ENCODE assay signal across 16 mouse cellular contexts in the genomic region with DNA sequence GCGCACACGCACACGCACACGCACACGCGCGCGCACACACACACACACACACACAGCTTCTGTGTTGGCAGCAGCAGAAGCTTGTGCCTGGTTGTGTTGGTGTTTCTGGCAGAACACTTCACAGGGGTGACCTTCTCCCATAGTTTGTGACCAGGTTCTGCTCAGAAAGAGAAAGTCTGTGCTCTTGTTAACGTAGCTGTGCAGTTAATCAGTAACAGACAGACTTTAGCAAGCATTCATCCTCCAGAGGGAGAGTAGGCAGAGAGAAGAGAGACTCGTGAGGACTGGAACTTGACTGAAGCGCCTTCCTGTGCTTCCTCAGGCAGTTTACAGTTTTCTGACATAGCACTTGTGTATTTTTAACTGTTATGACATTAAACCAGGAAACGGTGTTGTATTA. TPM values are rescaled to one million over a fixed set of nuclear protein-coding genes. Genes with fewer than 3 reads are reported as not detected.
A peak's percentile ranks its signal among the peaks of the same experiment; 100 is the strongest.
DNase-seq lines count a peak whose midpoint lies in the region; ATAC-seq and TF ChIP-seq lines count a peak whose summit lies in the region.
"Had no signal": no experiment of that assay in that cellular context is flagged by ENCODE, and none has a peak within 500 bp of the region (broad histone marks: within the 10 kb centered on the region; RNA-seq: fewer than 3 reads in every experiment).

No protein-coding gene starts in this region.

- no peak overlapping the region for H3K4me3 ChIP-seq in lung, embryonic 16.5 days (ENCODE audit: low read length)
- H3K4me3 ChIP-seq in intestine, embryonic 15.5 days (replicated peaks) = no peak overlapping the region
- H3K4me3 ChIP-seq in stomach, postnatal 0 days (ENCODE audit: low read depth, low read length) = no peak overlapping the region
- no peak overlapping the region for H3K4me3 ChIP-seq in cerebellum, adult 2 months (replicated peaks; ENCODE audit: insufficient read depth, low read depth, low read length)
- H3K4me3 ChIP-seq in neural tube, embryonic 15.5 days (replicated peaks) = no peak overlapping the region
- H3K4me3 ChIP-seq: embryonic facial prominence, embryonic 15.5 days; hindbrain, embryonic 15.5 days had no signal

- H3K9ac ChIP-seq in lung, embryonic 16.5 days (ENCODE audit: low read length) = no peak overlapping the region
- no peak overlapping the region for H3K9ac ChIP-seq in intestine, embryonic 15.5 days
- H3K9ac ChIP-seq in stomach, postnatal 0 days (ENCODE audit: low read length) = no peak overlapping the region
- no peak overlapping the region for H3K9ac ChIP-seq in neural tube, embryonic 15.5 days (replicated peaks)
- H3K9ac ChIP-seq: embryonic facial prominence, embryonic 15.5 days; forebrain, postnatal 0 days; hindbrain, embryonic 15.5 days had no signal

- H3K27me3 ChIP-seq in lung, embryonic 16.5 days (ENCODE audit: control insufficient read depth, insufficient read depth, low read depth, low read length) = no peaks in the 10 kb centered on the region
- H3K27me3 ChIP-seq in intestine, embryonic 15.5 days (replicated peaks) = no peaks in the 10 kb centered on the region
- H3K27me3 ChIP-seq in stomach, postnatal 0 days (ENCODE audit: control insufficient read depth, insufficient read depth, low read length) = no peaks in the 10 kb centered on the region
- H3K27me3 ChIP-seq in cerebellum, adult 2 months (ENCODE audit: control insufficient read depth, insufficient read depth, low read length) = no peaks in the 10 kb centered on the region
- H3K27me3 ChIP-seq in neural tube, embryonic 15.5 days (replicated peaks) = no peaks in the 10 kb centered on the region
- H3K27me3 ChIP-seq: embryonic facial prominence, embryonic 15.5 days; hindbrain, embryonic 15.5 days had no signal

- no peak for TF ChIP-seq POLR2A in cerebellum, adult 2 months (IDR thresholded peaks at IDR 0.05; ENCODE audit: borderline replicate concordance, insufficient read depth, low read length)

- TF ChIP-seq EP300 in stomach, postnatal 0 days (optimal IDR thresholded peaks at IDR 0.05) = no peak

- no peak overlapping the region for H3K4me2 ChIP-seq in lung, embryonic 16.5 days (ENCODE audit: low read depth, low read length)
- no peak overlapping the region for H3K4me2 ChIP-seq in intestine, embryonic 15.5 days (replicated peaks)
- H3K4me2 ChIP-seq in stomach, postnatal 0 days (replicated peaks; ENCODE audit: low read depth) = no peak overlapping the region
- no peak overlapping the region for H3K4me2 ChIP-seq in neural tube, embryonic 15.5 days
- H3K4me2 ChIP-seq: embryonic facial prominence, embryonic 15.5 days; hindbrain, embryonic 15.5 days had no signal

- H3K27ac ChIP-seq in lung, embryonic 16.5 days (ENCODE audit: low read length) = no peak overlapping the region
- H3K27ac ChIP-seq in intestine, embryonic 15.5 days = no peak overlapping the region
- no peak overlapping the region for H3K27ac ChIP-seq in stomach, postnatal 0 days (replicated peaks)
- H3K27ac ChIP-seq in cerebellum, adult 2 months (ENCODE audit: insufficient read depth, low read length) = no peak overlapping the region; the same call in 1 of the 2 replicates
- H3K27ac ChIP-seq in neural tube, embryonic 15.5 days (replicated peaks) = no peak overlapping the region
- H3K27ac ChIP-seq: embryonic facial prominence, embryonic 15.5 days; hindbrain, embryonic 15.5 days had no signal

- ATAC-seq in lung, embryonic 16.5 days (ENCODE audit: low read depth) = peak; percentile 52; the same call in 1 of the 2 replicates
- ATAC-seq in intestine, embryonic 15.5 days = peak; percentile 85
- peak; percentile 74; the same call in 1 of the 2 replicates for ATAC-seq in stomach, postnatal 0 days (ENCODE audit: low FRiP score, low TSS enrichment)
- ATAC-seq in neural tube, embryonic 15.5 days (ENCODE audit: low FRiP score) = no peak
- ATAC-seq: CD4-positive, CD25-positive, alpha-beta regulatory T cell, adult 4 months; forebrain, postnatal 0 days had no signal

- 64% methylated on average over 12 of the region's 12 CpGs for WGBS in lung, embryonic 16.5 days
- 59% methylated on average over 12 of the region's 12 CpGs for WGBS in intestine, embryonic 15.5 days
- 76% methylated on average over 12 of the region's 12 CpGs for WGBS in stomach, postnatal 0 days
- WGBS in cerebellum, adult 2 months = 87% methylated on average over 12 of the region's 12 CpGs
- WGBS in neural tube, embryonic 15.5 days = 74% methylated on average over 12 of the region's 12 CpGs

- 0 out of 2 replicates have a peak, but pooled peaks cover 3% of the 10 kb centered on the region for H3K4me1 ChIP-seq in lung, embryonic 16.5 days (replicated peaks; ENCODE audit: control insufficient read depth, insufficient read depth, low read length)
- H3K4me1 ChIP-seq in intestine, embryonic 15.5 days (replicated peaks) = peaks cover 2% of the 10 kb centered on the region; the same call in 1 of the 2 replicates
- H3K4me1 ChIP-seq in stomach, postnatal 0 days (replicated peaks; ENCODE audit: control insufficient read depth, insufficient read depth) = no peaks in the 10 kb centered on the region
- no peaks in the 10 kb centered on the region for H3K4me1 ChIP-seq in cerebellum, adult 2 months (ENCODE audit: control insufficient read depth, insufficient read depth, low read length)
- H3K4me1 ChIP-seq in neural tube, embryonic 15.5 days = 0 out of 2 replicates have a peak, but pooled peaks cover 4% of the 10 kb centered on the region

- no peak for DNase-seq in lung, adult 18-20 months
- DNase-seq in kidney, postnatal 14 days = peak; percentile 72
- DNase-seq in stomach, postnatal 0 days (ENCODE audit: low spot score) = no peak
- no peak for DNase-seq in heart, adult 9 months (ENCODE audit: low spot score in 2 of 2)
- DNase-seq in cerebellum, adult 2 months = no peak
- DNase-seq: adrenal gland, postnatal 10 days; forebrain, postnatal 0 days; heart, postnatal 10 days; right cerebral cortex, postnatal 4 days; thymus, postnatal 36 days had no signal

- TF ChIP-seq CTCF in stomach, postnatal 0 days (IDR thresholded peaks at IDR 0.05; ENCODE audit: low read depth) = no peak
- no peak for TF ChIP-seq CTCF in cerebellum, adult 2 months (IDR thresholded peaks at IDR 0.05; ENCODE audit: borderline replicate concordance, insufficient read depth, low read depth, low read length)

- H3K36me3 ChIP-seq in lung, embryonic 16.5 days (ENCODE audit: control insufficient read depth, insufficient read depth, low read length) = no peaks in the 10 kb centered on the region
- no peaks in the 10 kb centered on the region for H3K36me3 ChIP-seq in intestine, embryonic 15.5 days
- no peaks in the 10 kb centered on the region for H3K36me3 ChIP-seq in stomach, postnatal 0 days (ENCODE audit: control insufficient read depth, insufficient read depth, low read length)
- no peaks in the 10 kb centered on the region for H3K36me3 ChIP-seq in neural tube, embryonic 15.5 days
- H3K36me3 ChIP-seq: embryonic facial prominence, embryonic 15.5 days; hindbrain, embryonic 15.5 days had no signal

- H3K9me3 ChIP-seq in lung, embryonic 16.5 days (ENCODE audit: control insufficient read depth, low read length) = no peaks in the 10 kb centered on the region
- H3K9me3 ChIP-seq in intestine, embryonic 15.5 days = no peaks in the 10 kb centered on the region
- no peaks in the 10 kb centered on the region for H3K9me3 ChIP-seq in stomach, postnatal 0 days (ENCODE audit: control insufficient read depth, low read length)
- no peaks in the 10 kb centered on the region for H3K9me3 ChIP-seq in neural tube, embryonic 15.5 days (replicated peaks)
- H3K9me3 ChIP-seq: embryonic facial prominence, embryonic 15.5 days; hindbrain, embryonic 15.5 days had no signal

RNA-seq across cellular contexts. Expression of a gene that starts 45.3 kb away (rescaled TPM):
- polyA plus RNA-seq in lung, embryonic 16.5 days (2015; fragmentation: Nextera tagmentation; extraction: Ambion mirVana) = 27.9 and 29.0 TPM in 2 replicates
- 64.7 and 71.9 TPM in 2 replicates for polyA plus RNA-seq in intestine, embryonic 15.5 days (2015; fragmentation: Nextera tagmentation; extraction: Ambion mirVana)
- 27.2 and 31.8 TPM in 2 replicates for polyA plus RNA-seq in stomach, postnatal 0 days (2015; fragmentation: Nextera tagmentation; extraction: Ambion mirVana)
- polyA plus RNA-seq in cerebellum, adult 2 months (2012; rRNA removed) = 55.9 and 61.9 TPM in 2 replicates
- polyA plus RNA-seq in neural tube, embryonic 15.5 days (2015; fragmentation: Nextera tagmentation; extraction: Ambion mirVana) = 18.1 and 25.7 TPM in 2 replicates
